Mouse (Mus musculus): Measurements from ENCODE around the gene Lmnb2. TPM values are rescaled to one million over a fixed set of nuclear protein-coding genes. Genes with fewer than 3 reads are reported as not detected.
A peak's percentile ranks its signal among the peaks of the same experiment; 100 is the strongest.

The Lmnb2 gene
- polyA plus RNA-seq, 1 experiment = 14.1 TPM

DNA sequence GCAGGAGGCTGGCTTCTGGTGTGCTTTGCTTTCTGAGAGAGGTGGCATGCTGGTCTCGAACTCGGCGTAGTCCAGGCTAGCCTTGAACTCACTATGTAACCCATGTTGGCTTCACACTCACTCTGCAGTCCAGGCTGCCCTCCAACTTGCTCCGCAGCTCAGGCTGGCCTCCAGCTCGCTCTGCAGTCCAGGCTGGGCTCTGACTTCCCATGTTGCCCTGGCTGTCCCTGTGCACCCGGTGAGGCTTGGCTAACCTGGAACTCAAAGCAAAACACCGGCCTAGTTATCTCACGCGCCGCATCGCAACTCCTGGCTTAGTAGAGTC is 62.3 kb downstream of the Lmnb2 start:
- no peak for DNase-seq (ENCODE audit: low spot score)

- peak; percentile 99 for DNase-seq (ENCODE audit: low spot score)
These were observed 62.9 kb downstream of the Lmnb2 start, which contains the start of the genes Lsm7 and Sppl2b for GRCm38 (mm10) chr10:80854913-80855748. TSS of gene Lsm7 (minus strand) at chr10:80855209. TSS of gene Sppl2b (plus strand) at chr10:80855275.

Other genes with a start within 250 kb of the Lmnb2 start
- 129 and 137 TPM in 2 replicates for gene Mknk2, start 240.1 kb downstream of the Lmnb2 start, polyA plus RNA-seq (2012; rRNA removed)
- 24.5 and 29.1 TPM in 2 replicates for gene Mob3a, start 216.3 kb downstream of the Lmnb2 start, polyA plus RNA-seq (2012; rRNA removed)
- gene Izumo4, start 216.1 kb downstream of the Lmnb2 start, polyA plus RNA-seq (2012; rRNA removed) = 68.7 and 88.2 TPM in 2 replicates
- gene Ap3d1, start 176.0 kb downstream of the Lmnb2 start, polyA plus RNA-seq (2012; rRNA removed) = 96.3 and 108 TPM in 2 replicates
- gene Dot1l, start 163.0 kb downstream of the Lmnb2 start, polyA plus RNA-seq (2012; rRNA removed) = 6.7 and 17.2 TPM in 2 replicates
- gene Sf3a2, start 120.0 kb downstream of the Lmnb2 start, polyA plus RNA-seq (2012; rRNA removed) = 47.0 and 47.7 TPM in 2 replicates
- gene Plekhj1, start 119.6 kb downstream of the Lmnb2 start, polyA plus RNA-seq (2012; rRNA removed) = 60.6 and 79.2 TPM in 2 replicates
- 0.40 and 0.62 TPM in 2 replicates for gene Amh, start 113.0 kb downstream of the Lmnb2 start, polyA plus RNA-seq (2012; rRNA removed)
- gene Jsrp1, start 104.7 kb downstream of the Lmnb2 start, polyA plus RNA-seq (2012; rRNA removed) = 1.0 and 1.3 TPM in 2 replicates
- 566 and 709 TPM in 2 replicates for gene Oaz1, start 91.6 kb downstream of the Lmnb2 start, polyA plus RNA-seq (2012; rRNA removed)
- gene Lingo3, start 74.2 kb downstream of the Lmnb2 start, polyA plus RNA-seq (2012; rRNA removed) = not detected in 2 replicates
- gene Lsm7, start 63.0 kb downstream of the Lmnb2 start, polyA plus RNA-seq (2012; rRNA removed) = 117 and 147 TPM in 2 replicates
- 33.0 and 37.4 TPM in 2 replicates for gene Sppl2b, start 63.0 kb downstream of the Lmnb2 start, polyA plus RNA-seq (2012; rRNA removed)
- gene Tmprss9, start 46.4 kb downstream of the Lmnb2 start, polyA plus RNA-seq (2012; rRNA removed) = 0.44 and 0.49 TPM in 2 replicates
- gene Timm13, start 17.3 kb downstream of the Lmnb2 start, polyA plus RNA-seq (2012; rRNA removed) = 111 and 113 TPM in 2 replicates
- gene Gadd45b, start 11.8 kb upstream of the Lmnb2 start, polyA plus RNA-seq (2012; rRNA removed) = 17.9 and 29.9 TPM in 2 replicates
- 4.2 and 5.4 TPM in 2 replicates for gene Gng7, start 96.7 kb upstream of the Lmnb2 start, polyA plus RNA-seq (2012; rRNA removed)
- 0.12 and 0.17 TPM in 2 replicates for gene Diras1, start 107.4 kb upstream of the Lmnb2 start, polyA plus RNA-seq (2012; rRNA removed)
- 25.3 and 29.3 TPM in 2 replicates for gene Slc39a3, start 119.2 kb upstream of the Lmnb2 start, polyA plus RNA-seq (2012; rRNA removed)
- 90.0 and 93.9 TPM in 2 replicates for gene Sgta, start 141.9 kb upstream of the Lmnb2 start, polyA plus RNA-seq (2012; rRNA removed)
- gene Thop1, start 151.8 kb upstream of the Lmnb2 start, polyA plus RNA-seq (2012; rRNA removed) = 21.7 and 22.7 TPM in 2 replicates
- gene Creb3l3, start 180.6 kb upstream of the Lmnb2 start, polyA plus RNA-seq (2012; rRNA removed) = 1.1 and 1.2 TPM in 2 replicates
- 119 TPM in 2 replicates for gene Map2k2, start 187.7 kb upstream of the Lmnb2 start, polyA plus RNA-seq (2012; rRNA removed)
- gene Zbtb7a, start 217.0 kb upstream of the Lmnb2 start, polyA plus RNA-seq (2012; rRNA removed) = 30.0 and 39.0 TPM in 2 replicates
- gene Pias4, start 249.7 kb upstream of the Lmnb2 start, polyA plus RNA-seq (2012; rRNA removed) = 12.5 and 17.9 TPM in 2 replicates